Mouse (Mus musculus) lung, embryonic 14.5 days (tissue): Measurements from ENCODE around the gene Gclc. TPM values are rescaled to one million over a fixed set of nuclear protein-coding genes. Genes with fewer than 3 reads are reported as not detected.

Experiments used
- ATAC-seq: fragments of 200-750 bp; cut with Nextera tagmentation; 2 replicates; pipeline ENCODE4 v1.8.0; 2017; ENCODE audit warnings: mild to moderate bottlenecking, moderate TSS enrichment, moderate library complexity; ENCODE audit not compliant: insufficient read depth
- DNase-seq: peaks from one replicate; pipeline ENCODE4 v3.0.0-alpha.2; 2015
- H3K27ac ChIP-seq: fragments of 300-500 bp; sonication (generic); 2 replicates; pipeline ENCODE4 v1.5.1; 2014; ENCODE audit warnings: low read depth, mild to moderate bottlenecking, moderate library complexity
- H3K27me3 ChIP-seq: fragments of 300-500 bp; sonication (generic); 2 replicates; pipeline ENCODE4 v1.6.1; 2014; ENCODE audit warnings: low read length, control low read depth; ENCODE audit not compliant: insufficient read depth
- H3K36me3 ChIP-seq: fragments of 300-500 bp; sonication (generic); 2 replicates; pipeline ENCODE4 v1.6.1; 2014; ENCODE audit warnings: control low read depth; ENCODE audit not compliant: insufficient read depth
- H3K4me1 ChIP-seq: fragments of 300-500 bp; sonication (generic); 2 replicates; pipeline ENCODE4 v1.6.1; 2014; ENCODE audit warnings: antibody characterized with exemption, control low read depth; ENCODE audit not compliant: insufficient read depth
- H3K4me2 ChIP-seq: fragments of 300-500 bp; sonication (generic); 2 replicates; pipeline ENCODE4 v1.6.1; 2014; ENCODE audit warnings: mild to moderate bottlenecking
- H3K4me3 ChIP-seq: fragments of 300-500 bp; sonication (generic); 2 replicates; pipeline ENCODE4 v1.5.1; 2014; ENCODE audit warnings: low read depth, low read length
- H3K9ac ChIP-seq: fragments of 300-500 bp; sonication (generic); 2 replicates; pipeline ENCODE4 v1.6.1; 2014
- H3K9me3 ChIP-seq: fragments of 300-500 bp; sonication (generic); 2 replicates; pipeline ENCODE4 v1.6.1; 2016; ENCODE audit warnings: low read depth, low read length, control low read depth
- CTCF ChIP-seq: IDR thresholded peaks from 2 replicates; pipeline ENCODE4 v1.5.1; 2016; ENCODE audit warnings: antibody characterized with exemption, low read depth
- WGBS: fragments of 180-500 bp; shearing (Covaris S2); extraction: QIAGEN DNeasy Blood & Tissue Kit; methylation state at CpG from one replicate; pipeline ENCODE4 v1.1.7; 2014; 5-methylcytosine and 5-hydroxymethylcytosine counted together
- polyA plus RNA-seq: library from polyadenylated mRNA; unstranded; fragments of >200 nt; fragmentation: Nextera tagmentation; extraction: Ambion mirVana; gene quantifications from 2 replicates; pipeline ENCODE4 v1.2.1, GENCODE M21; 2014

Gene Gclc
- polyA plus RNA-seq, 1 experiment from 2014 or later = 21.2 TPM

DNA sequence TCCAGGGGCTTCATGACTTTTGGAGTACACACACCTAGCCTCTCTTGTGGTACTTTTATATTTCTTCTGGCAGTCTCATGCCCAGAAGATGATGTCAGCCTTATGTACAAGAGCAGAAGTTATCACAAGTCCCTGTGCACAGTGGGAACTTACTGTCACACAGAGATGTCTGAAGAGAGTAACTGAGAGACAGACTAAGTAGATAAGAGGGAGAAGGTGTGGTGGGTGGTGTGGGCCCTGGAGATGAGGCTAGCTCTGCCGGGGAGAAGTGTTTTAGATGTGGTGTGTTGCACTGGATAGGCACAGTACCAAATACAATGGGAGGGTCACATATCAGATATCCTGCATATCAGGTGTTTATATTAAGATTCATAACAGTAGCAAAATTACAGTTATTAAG, 3.0 kb downstream of the Gclc start:
- Histone ChIP-seq H3K9ac (no peak overlapping the region), H3K9me3 (no peaks in the 10 kb centered on the region), H3K4me2 (no peak overlapping the region), H3K36me3 (no peaks in the 10 kb centered on the region), H3K27ac (no peak overlapping the region), H3K27me3 (no peaks in the 10 kb centered on the region), H3K4me1 (0 out of 2 replicates have a peak, but pooled peaks cover 4% of the 10 kb centered on the region), H3K4me3 (no peak overlapping the region)
- TF ChIP-seq CTCF = no peak
- DNase-seq (no peak), ATAC-seq (no peak)
- 70% methylated on average over 1 of the region's 1 CpGs for WGBS

DNA sequence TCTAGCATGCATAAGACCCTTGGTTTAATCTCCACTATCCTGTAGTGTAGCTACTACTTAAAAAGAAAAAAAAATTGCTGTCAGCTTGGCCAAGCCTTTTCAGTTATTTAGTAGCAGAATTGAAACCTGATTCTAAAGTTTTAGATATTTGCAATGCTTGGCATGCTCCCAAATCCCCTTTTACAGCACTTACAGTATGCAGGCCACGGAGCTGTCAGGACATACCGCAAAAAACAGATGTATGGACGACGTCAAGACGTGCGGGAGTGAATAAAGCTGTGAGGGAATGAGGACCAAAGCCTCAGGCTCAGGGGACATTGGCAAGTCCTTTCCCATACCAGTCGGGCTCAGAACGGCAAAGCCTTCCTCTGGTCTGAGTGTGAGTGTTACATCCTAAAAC, 4.1 kb downstream of the Gclc start:
- Histone ChIP-seq H3K4me3 (no peak overlapping the region), H3K4me2 (peak overlapping the region; percentile 5; the same call in 1 of the 2 replicates)
- 45% methylated on average over 8 of the region's 8 CpGs for WGBS

DNA sequence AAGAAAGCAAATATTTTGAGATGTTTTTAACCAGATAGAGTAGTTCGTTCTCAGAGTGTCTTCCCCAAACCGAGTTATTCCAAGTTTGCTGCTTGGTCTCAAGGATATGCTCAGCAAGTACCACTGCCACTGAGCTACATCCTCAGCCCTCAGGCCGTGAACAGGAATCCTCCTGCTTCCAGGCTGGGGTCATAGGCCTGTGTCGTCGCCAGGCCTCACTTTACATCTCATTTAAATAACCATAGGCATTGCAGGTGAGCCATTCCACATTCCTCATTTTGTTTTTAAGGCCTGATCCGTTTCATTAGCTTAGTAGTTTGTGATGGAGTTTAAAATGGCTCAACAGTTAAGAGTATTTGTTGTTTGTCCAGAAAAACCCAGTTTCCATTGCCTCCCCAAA, 4.8 kb downstream of the Gclc start:
- no peak overlapping the region for H3K9ac ChIP-seq
- 74% methylated on average over 6 of the region's 6 CpGs for WGBS
- no peak overlapping the region for H3K27ac ChIP-seq
- no peaks in the 10 kb centered on the region for H3K9me3 ChIP-seq
- no peak for TF ChIP-seq CTCF
- no peaks in the 10 kb centered on the region for H3K27me3 ChIP-seq
- ATAC-seq (no peak), DNase-seq (no peak)
- H3K4me2 ChIP-seq = no peak overlapping the region
- 0 out of 2 replicates have a peak, but pooled peaks cover 4% of the 10 kb centered on the region for H3K4me1 ChIP-seq
- H3K36me3 ChIP-seq = 0 out of 2 replicates have a peak, but pooled peaks cover 5% of the 10 kb centered on the region
- no peak overlapping the region for H3K4me3 ChIP-seq

More for the DNA sequence above, 4.1 kb downstream of the Gclc start:
- no peaks in the 10 kb centered on the region for H3K9me3 ChIP-seq
- H3K4me1 ChIP-seq = 0 out of 2 replicates have a peak, but pooled peaks cover 4% of the 10 kb centered on the region
- H3K9ac ChIP-seq = no peak overlapping the region
- DNase-seq = peak; percentile 51
- no peak overlapping the region for H3K27ac ChIP-seq
- no peak for ATAC-seq
- 0 out of 2 replicates have a peak, but pooled peaks cover 4% of the 10 kb centered on the region for H3K36me3 ChIP-seq
- TF ChIP-seq CTCF = no peak
- no peaks in the 10 kb centered on the region for H3K27me3 ChIP-seq

DNA sequence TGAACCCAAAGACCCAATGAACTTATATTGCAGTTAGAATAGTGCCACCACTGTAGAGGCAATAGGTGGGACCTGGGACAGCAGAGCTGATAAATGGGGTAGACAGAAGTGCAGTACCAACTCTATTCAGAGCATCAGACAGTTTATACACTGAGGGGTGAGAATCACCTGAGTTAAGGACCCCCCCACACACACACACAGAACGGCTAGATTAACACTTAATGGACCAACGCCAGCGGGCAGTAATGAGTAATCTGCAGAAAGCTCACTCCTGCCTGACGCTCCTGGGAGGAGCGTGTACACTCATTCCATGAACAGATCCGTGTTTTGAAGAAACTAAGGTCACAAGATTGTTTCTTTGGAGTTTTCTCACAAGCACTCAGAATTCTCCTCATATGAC, 5.4 kb downstream of the Gclc start:
- H3K27ac ChIP-seq = no peak overlapping the region

DNA sequence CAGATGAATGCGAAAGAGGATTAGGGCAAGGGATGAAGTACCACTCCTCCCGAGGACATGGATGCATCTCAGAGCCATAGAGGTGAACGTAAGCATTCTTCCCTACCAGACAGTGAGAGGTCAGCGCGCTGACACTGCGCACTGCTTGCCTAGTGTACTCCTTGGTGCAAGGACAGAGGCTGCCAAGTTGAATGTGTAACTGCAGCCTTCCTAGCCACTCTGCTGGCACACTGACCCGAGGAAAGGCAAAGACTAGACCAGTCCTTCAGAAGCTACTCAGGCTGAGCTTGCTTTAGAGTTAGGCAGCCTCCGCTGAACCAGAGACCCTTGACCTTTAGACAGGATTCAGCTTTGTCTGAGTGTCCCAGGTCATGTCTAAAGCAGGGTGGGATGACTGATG, 11.9 kb downstream of the Gclc start:
- Histone ChIP-seq H3K36me3 (0 out of 2 replicates have a peak, but pooled peaks cover 5% of the 10 kb centered on the region), H3K9ac (no peak overlapping the region), H3K27me3 (no peaks in the 10 kb centered on the region), H3K4me1 (no peaks in the 10 kb centered on the region), H3K4me2 (no peak overlapping the region), H3K9me3 (no peaks in the 10 kb centered on the region), H3K4me3 (no peak overlapping the region), H3K27ac (no peak overlapping the region)
- TF ChIP-seq CTCF = no peak
- ATAC-seq (no peak), DNase-seq (no peak)
- 75% methylated on average over 8 of the region's 8 CpGs for WGBS

More for the DNA sequence above, 5.4 kb downstream of the Gclc start:
- H3K9ac ChIP-seq = no peak overlapping the region
- no peaks in the 10 kb centered on the region for H3K27me3 ChIP-seq
- 77% methylated on average over 6 of the region's 6 CpGs for WGBS
- no peak overlapping the region for H3K4me2 ChIP-seq
- H3K36me3 ChIP-seq = 0 out of 2 replicates have a peak, but pooled peaks cover 5% of the 10 kb centered on the region
- H3K4me1 ChIP-seq = 0 out of 2 replicates have a peak, but pooled peaks cover 4% of the 10 kb centered on the region
- no peak overlapping the region for H3K4me3 ChIP-seq
- ATAC-seq = no peak
- TF ChIP-seq CTCF = no peak
- DNase-seq = no peak
- H3K9me3 ChIP-seq = no peaks in the 10 kb centered on the region

DNA sequence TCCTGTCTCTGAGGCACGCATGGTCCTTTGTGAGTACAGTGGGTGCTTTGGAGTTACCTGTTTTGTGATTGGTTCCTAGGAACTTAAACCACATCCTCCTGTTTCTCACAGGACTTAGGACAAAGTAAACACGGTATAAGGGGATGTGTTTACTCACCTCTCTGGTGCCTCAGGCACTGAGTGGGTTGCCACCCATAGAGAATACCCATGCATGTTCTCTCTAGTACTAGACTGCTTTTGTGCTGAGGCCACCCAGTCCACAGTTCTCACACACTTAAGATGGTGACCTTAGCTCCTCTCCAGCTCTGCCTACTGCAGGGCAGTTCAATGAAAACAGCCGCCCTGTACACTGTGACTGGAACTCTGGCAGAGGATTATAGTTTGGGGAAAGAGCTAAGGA, 12.4 kb downstream of the Gclc start:
- TF ChIP-seq CTCF = no peak
- H3K36me3 ChIP-seq = 0 out of 2 replicates have a peak, but pooled peaks cover 5% of the 10 kb centered on the region
- no peak overlapping the region for H3K4me3 ChIP-seq
- no peak overlapping the region for H3K4me2 ChIP-seq
- DNase-seq = no peak
- no peaks in the 10 kb centered on the region for H3K27me3 ChIP-seq
- no peak overlapping the region for H3K9ac ChIP-seq
- no peaks in the 10 kb centered on the region for H3K9me3 ChIP-seq
- peak; percentile 70 for ATAC-seq
- no peaks in the 10 kb centered on the region for H3K4me1 ChIP-seq
- 50% methylated on average over 3 of the region's 3 CpGs for WGBS
- no peak overlapping the region for H3K27ac ChIP-seq

DNA sequence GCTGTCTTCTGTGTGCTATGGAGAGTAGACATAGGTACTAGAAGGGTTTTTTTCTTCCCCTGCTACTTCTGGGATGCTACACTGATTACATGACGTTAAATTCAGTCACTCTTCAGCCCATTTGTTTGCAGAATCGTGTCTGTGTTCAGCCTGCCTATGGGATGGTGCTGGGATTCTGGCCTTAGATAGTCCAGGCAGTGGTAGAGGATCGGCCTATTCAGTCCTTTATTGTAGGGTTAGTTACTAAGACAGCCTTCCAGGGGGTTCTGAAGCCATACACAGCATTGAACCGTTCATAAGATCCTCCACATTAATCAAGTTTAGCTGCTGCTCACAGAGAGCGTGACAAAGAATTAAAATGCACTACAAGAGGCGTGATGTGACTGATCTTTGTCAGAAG, 16.6 kb downstream of the Gclc start:
- H3K4me2 ChIP-seq = no peak overlapping the region
- no peak for DNase-seq
- ATAC-seq = no peak
- no peaks in the 10 kb centered on the region for H3K9me3 ChIP-seq
- no peaks in the 10 kb centered on the region for H3K27me3 ChIP-seq
- H3K36me3 ChIP-seq = no peaks in the 10 kb centered on the region; the same call in 1 of the 2 replicates
- H3K27ac ChIP-seq = no peak overlapping the region
- H3K4me3 ChIP-seq = no peak overlapping the region
- WGBS = 62% methylated on average over 6 of the region's 6 CpGs
- TF ChIP-seq CTCF = no peak
- no peak overlapping the region for H3K9ac ChIP-seq
- H3K4me1 ChIP-seq = no peaks in the 10 kb centered on the region
